Mouse (Mus musculus) embryonic facial prominence, embryonic 11.5 days (tissue): ENCODE measurements around the gene Ano10. TPM values are rescaled to one million over a fixed set of nuclear protein-coding genes. Genes with fewer than 3 reads are reported as not detected.
"Not testable (repeated sequence)": the region's sequence is repeated elsewhere in the genome, so short reads cannot be mapped to it uniquely, and the experiment has no call there.

Experiments used
- ATAC-seq: fragments of 200-750 bp; cut with Nextera tagmentation; replicated peaks from 2 replicates; pipeline ENCODE4 v1.8.0; 2017; ENCODE audit warnings: low read depth; ENCODE audit not compliant: insufficient number of reproducible peaks, low FRiP score, low TSS enrichment
- DNase-seq: peaks from one replicate; pipeline ENCODE4 v3.0.0-alpha.2; 2015; ENCODE audit warnings: low spot score
- H3K27ac ChIP-seq: fragments of 300-500 bp; sonication (generic); replicated peaks from 2 replicates; pipeline ENCODE4 v1.5.1; 2014; ENCODE audit warnings: mild to moderate bottlenecking, low read depth, low read length, control low read depth
- H3K27me3 ChIP-seq: fragments of 300-500 bp; sonication (generic); 2 replicates; pipeline ENCODE4 v1.6.1; 2014; ENCODE audit warnings: mild to moderate bottlenecking, low read length, moderate library complexity, mixed read lengths; ENCODE audit not compliant: control insufficient read depth, insufficient read depth
- H3K36me3 ChIP-seq: fragments of 300-500 bp; sonication (generic); replicated peaks from 2 replicates; pipeline ENCODE4 v1.6.1; 2014; ENCODE audit warnings: low read depth, mild to moderate bottlenecking, low read length, moderate library complexity, mixed read lengths; ENCODE audit not compliant: control insufficient read depth, insufficient read depth
- H3K4me1 ChIP-seq: fragments of 300-500 bp; sonication (generic); 2 replicates; pipeline ENCODE4 v1.6.1; 2014; ENCODE audit warnings: low read length, mixed read lengths; ENCODE audit not compliant: control insufficient read depth, insufficient read depth
- H3K4me2 ChIP-seq: fragments of 300-500 bp; sonication (generic); 2 replicates; pipeline ENCODE4 v1.6.1; 2014; ENCODE audit warnings: low read depth, mild to moderate bottlenecking, control low read depth, low read length, moderate library complexity
- H3K4me3 ChIP-seq: fragments of 300-500 bp; sonication (generic); 2 replicates; pipeline ENCODE4 v1.5.1; 2014; ENCODE audit warnings: low read depth, low read length, control low read depth
- H3K9ac ChIP-seq: fragments of 300-500 bp; sonication (generic); replicated peaks from 2 replicates; pipeline ENCODE4 v1.6.1; 2014; ENCODE audit warnings: mild to moderate bottlenecking, control low read depth, low read length
- H3K9me3 ChIP-seq: fragments of 300-500 bp; sonication (generic); replicated peaks from 2 replicates; pipeline ENCODE4 v1.6.1; 2016; ENCODE audit warnings: mild to moderate bottlenecking, low read length, inconsistent platforms, mixed read lengths; ENCODE audit not compliant: control insufficient read depth
- WGBS: fragments of 180-500 bp; shearing (Covaris S2); extraction: QIAGEN DNeasy Blood & Tissue Kit; methylation state at CpG from one replicate; pipeline ENCODE4 v1.1.7; 2014; 5-methylcytosine and 5-hydroxymethylcytosine counted together
- polyA plus RNA-seq: library from polyadenylated mRNA; unstranded; fragments of >200 nt; fragmentation: Nextera tagmentation; extraction: Ambion mirVana; gene quantifications from 2 replicates; pipeline ENCODE4 v1.2.1, GENCODE M21; 2014

The Ano10 gene
- polyA plus RNA-seq, 1 experiment from 2014 or later: 35.2 TPM

GRCm38 (mm10) chr9:122177256-122178220 lies 116.7 kb downstream of the Ano10 start:
- Histone ChIP-seq H3K27ac (no peak overlapping the region), H3K4me3 (no peak overlapping the region), H3K4me1 (no peaks in the 10 kb centered on the region), H3K27me3 (no peaks in the 10 kb centered on the region), H3K9ac (no peak overlapping the region), H3K4me2 (no peak overlapping the region), H3K36me3 (no peaks in the 10 kb centered on the region; the same call in 1 of the 2 replicates), H3K9me3 (no peaks in the 10 kb centered on the region)
- 81% methylated on average over 7 of the region's 7 CpGs for WGBS
- ATAC-seq (no peak), DNase-seq (no peak)

- H3K27ac ChIP-seq: no peak overlapping the region
- no peaks in the 10 kb centered on the region for H3K4me1 ChIP-seq
- H3K9me3 ChIP-seq: no peaks in the 10 kb centered on the region
- no peak overlapping the region for H3K4me2 ChIP-seq
- 88% methylated on average over 6 of the region's 6 CpGs for WGBS
- no peak for ATAC-seq
- no peaks in the 10 kb centered on the region for H3K27me3 ChIP-seq
- H3K36me3 ChIP-seq: no peaks in the 10 kb centered on the region; the same call in 1 of the 2 replicates
- H3K9ac ChIP-seq: no peak overlapping the region
- H3K4me3 ChIP-seq: no peak overlapping the region
- no peak for DNase-seq
These were observed 119.5 kb downstream of the Ano10 start for GRCm38 (mm10) chr9:122174723-122175122.

GRCm38 (mm10) chr9:122173405-122174233 lies 120.6 kb downstream of the Ano10 start:
- H3K36me3 ChIP-seq: no peaks in the 10 kb centered on the region; the same call in 1 of the 2 replicates
- H3K4me1 ChIP-seq: no peaks in the 10 kb centered on the region
- H3K9me3 ChIP-seq: no peaks in the 10 kb centered on the region
- no peak overlapping the region for H3K9ac ChIP-seq
- DNase-seq (no peak), ATAC-seq (no peak)
- H3K4me3 ChIP-seq: no peak overlapping the region
- no peaks in the 10 kb centered on the region for H3K27me3 ChIP-seq
- H3K27ac ChIP-seq: no peak overlapping the region
- WGBS: 85% methylated on average over 9 of the region's 9 CpGs
- H3K4me2 ChIP-seq: no peak overlapping the region

- no peak overlapping the region for H3K27ac ChIP-seq
- no peak overlapping the region for H3K9ac ChIP-seq
- no peaks in the 10 kb centered on the region for H3K9me3 ChIP-seq
- no peak for DNase-seq
- H3K4me3 ChIP-seq: no peak overlapping the region
- H3K27me3 ChIP-seq: no peaks in the 10 kb centered on the region
- H3K4me2 ChIP-seq: no peak overlapping the region
- H3K4me1 ChIP-seq: no peaks in the 10 kb centered on the region
- ATAC-seq: no peak
- WGBS: 86% methylated on average over 11 of the region's 11 CpGs
- H3K36me3 ChIP-seq: no peaks in the 10 kb centered on the region; the same call in 1 of the 2 replicates
These were observed 121.5 kb downstream of the Ano10 start for GRCm38 (mm10) chr9:122172612-122173186.

DNA sequence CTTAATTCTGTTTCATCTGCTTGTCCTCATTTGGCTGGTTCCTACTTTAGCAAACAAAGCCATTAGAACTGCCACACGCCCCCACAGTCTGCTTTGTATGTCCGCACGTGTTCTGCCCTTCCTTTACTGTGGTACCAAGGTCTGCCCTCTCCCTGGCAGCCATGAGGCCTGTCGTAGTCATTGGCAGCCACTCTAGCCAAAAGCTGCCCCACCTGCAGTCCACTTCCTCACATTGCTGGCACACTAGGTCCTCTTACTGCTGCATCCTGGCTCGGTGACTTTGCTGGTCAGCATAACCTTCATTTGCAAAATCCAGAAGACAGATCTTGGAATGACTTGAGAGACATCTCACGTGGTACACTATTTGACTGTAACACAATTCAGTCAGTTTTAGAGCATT lies 124.3 kb downstream of the Ano10 start:
- DNase-seq (no peak), ATAC-seq (no peak)
- H3K4me1 ChIP-seq: no peaks in the 10 kb centered on the region
- no peaks in the 10 kb centered on the region for H3K27me3 ChIP-seq
- no peak overlapping the region for H3K27ac ChIP-seq
- no peaks in the 10 kb centered on the region; the same call in 1 of the 2 replicates for H3K36me3 ChIP-seq
- no peak overlapping the region for H3K9ac ChIP-seq
- H3K9me3 ChIP-seq: no peaks in the 10 kb centered on the region
- 94% methylated on average over 6 of the region's 6 CpGs for WGBS
- no peak overlapping the region for H3K4me3 ChIP-seq
- no peak overlapping the region for H3K4me2 ChIP-seq

DNA sequence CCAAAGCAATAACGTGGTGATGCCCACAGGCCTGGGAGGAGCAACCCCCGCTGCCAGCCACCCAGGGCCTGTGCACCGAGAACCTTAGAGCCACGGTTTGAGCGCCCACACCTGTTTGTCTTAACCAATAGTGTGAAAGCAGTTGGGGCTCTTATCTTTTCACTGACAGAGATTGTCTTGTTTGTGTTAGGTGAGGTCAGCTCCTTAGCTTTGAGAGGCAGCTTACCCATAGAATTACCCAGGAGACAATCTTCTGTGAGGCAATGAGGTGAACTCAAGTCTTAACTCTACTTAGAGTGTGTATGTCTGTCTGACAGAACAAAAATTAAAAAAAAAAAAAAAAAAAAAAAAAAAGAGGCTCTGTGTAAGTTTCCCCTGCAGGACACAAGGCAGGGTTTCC lies 126.5 kb downstream of the Ano10 start:
- not testable (repeated sequence) for H3K9me3 ChIP-seq, ATAC-seq, H3K36me3 ChIP-seq, H3K9ac ChIP-seq, H3K4me3 ChIP-seq, H3K4me2 ChIP-seq, DNase-seq, H3K27ac ChIP-seq, H3K27me3 ChIP-seq, H3K4me1 ChIP-seq
- WGBS: 91% methylated on average over 5 of the region's 5 CpGs

GRCm38 (mm10) chr9:122164535-122164934 lies 129.7 kb downstream of the Ano10 start:
- Histone ChIP-seq H3K4me2 (no peak overlapping the region), H3K36me3 (no peaks in the 10 kb centered on the region; the same call in none of the 2 replicates), H3K27me3 (no peaks in the 10 kb centered on the region), H3K9me3 (no peaks in the 10 kb centered on the region), H3K4me3 (no peak overlapping the region), H3K27ac (no peak overlapping the region), H3K4me1 (no peaks in the 10 kb centered on the region), H3K9ac (no peak overlapping the region)
- no peak for DNase-seq
- WGBS: 93% methylated on average over 4 of the region's 4 CpGs
- ATAC-seq: no peak
